Mouse (Mus musculus): ENCODE data around the gene Nell1.

The Nell1 gene

DNA sequence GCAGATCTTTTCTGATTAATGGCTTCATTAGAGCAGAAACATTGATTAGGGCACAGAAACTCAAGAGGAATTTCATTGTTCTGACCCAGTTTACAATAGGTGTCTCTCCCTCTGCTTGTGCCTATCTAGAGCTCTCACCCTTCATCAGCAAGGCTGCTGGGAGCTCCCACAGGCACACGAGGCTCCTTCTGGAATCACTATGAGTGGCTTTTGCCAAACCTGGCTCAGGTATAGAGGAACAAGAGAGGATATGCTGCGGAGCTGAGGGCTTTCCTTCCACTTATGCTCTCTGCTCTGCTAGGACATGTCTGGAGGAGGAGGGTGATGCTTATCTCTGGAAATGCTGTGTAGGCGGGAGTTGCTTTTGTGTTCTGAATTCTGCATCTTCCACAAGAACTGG, 285.4 kb downstream of the Nell1 start:
- no peak for DNase-seq (ENCODE audit: low spot score)

- no peak for DNase-seq (ENCODE audit: low spot score)
Observed at GRCm38 (mm10) chr7:50295508-50295907, 320.8 kb downstream of the Nell1 start.

GRCm38 (mm10) chr7:50338226-50338625, 363.6 kb downstream of the Nell1 start:
- no peak for DNase-seq (ENCODE audit: low spot score)

DNA sequence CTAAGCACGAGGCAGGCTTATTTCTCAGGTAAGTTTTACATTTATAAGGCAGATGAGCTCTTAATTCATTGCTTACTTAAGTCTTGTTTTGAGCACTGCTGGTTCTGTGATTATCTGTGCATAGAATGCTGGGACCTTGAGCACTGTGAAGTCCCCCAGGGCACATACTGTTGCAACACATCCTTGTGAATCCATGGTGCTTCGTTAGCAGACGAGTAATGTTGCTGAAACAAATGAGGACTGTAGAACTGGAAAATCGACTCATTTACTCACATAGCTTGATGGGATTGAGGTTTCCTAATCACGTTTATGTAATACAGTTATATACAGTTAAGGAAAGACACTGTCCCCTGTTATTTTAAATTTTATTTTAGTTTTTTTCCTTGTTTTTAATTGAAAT, 364.1 kb downstream of the Nell1 start:
- no peak for DNase-seq (ENCODE audit: low spot score)

DNA sequence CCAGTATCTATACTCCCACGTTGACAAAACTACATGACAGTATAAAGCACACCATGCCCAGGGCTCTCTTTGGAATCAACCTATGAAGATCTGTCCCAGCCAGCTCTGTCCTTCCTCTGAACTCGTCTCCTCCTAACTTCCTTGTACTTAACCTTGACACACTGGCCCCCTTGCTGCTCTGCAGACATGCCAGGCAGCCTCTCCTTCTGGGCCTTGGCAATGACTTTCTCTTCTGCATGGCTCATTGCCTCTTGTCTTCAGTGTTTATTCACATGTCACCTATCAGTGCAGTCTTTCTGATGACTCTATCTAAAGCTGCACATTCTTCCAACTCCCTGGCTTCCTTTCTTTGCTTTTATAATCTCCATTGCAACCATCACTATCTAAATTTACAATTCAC, 376.9 kb downstream of the Nell1 start:
- no peak for DNase-seq (ENCODE audit: low spot score)

DNA sequence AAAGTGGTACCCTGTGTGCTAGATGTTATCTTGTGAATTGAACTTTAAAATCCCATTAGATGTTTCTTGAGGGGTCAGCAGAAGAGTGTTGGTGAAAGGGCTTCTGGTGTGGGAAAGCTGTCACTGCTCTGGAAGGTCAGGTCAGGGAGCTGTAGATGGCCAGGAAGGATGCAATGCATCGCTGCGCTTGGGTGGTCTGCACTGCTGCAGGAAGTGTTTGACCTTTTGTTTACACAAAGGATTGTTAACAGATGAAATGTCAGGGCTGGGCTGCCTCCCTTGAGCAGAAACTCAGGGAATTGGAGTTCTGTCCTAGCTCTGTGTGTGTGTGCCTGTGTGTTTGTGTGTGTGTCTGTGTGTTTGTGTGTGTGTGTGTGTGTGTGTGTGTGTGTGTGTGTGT, 382.5 kb downstream of the Nell1 start:
- DNase-seq (ENCODE audit: low spot score), result no peak

- no peak for DNase-seq (ENCODE audit: low spot score)
Observed at GRCm38 (mm10) chr7:50362039-50362438, 387.4 kb downstream of the Nell1 start.

DNA sequence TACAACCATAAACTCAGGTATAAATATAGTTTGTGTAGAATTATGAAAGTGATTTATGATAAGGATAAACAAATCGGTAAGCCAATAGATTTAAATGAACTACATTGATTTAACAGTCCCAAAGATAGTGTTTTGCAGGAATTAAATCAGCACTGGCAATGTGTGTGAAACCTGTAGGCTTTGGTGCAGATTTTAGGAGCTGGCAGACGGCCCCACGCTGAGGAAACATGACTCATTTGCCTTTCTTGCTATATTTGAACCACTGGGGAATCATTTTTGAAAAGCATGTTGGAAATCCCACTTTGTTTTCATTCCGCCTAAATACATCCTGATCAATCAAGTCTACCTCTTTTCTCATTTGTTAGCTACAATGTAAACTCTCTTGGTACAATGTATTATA, 400.2 kb downstream of the Nell1 start:
- no peak for DNase-seq (ENCODE audit: low spot score)

- no peak for DNase-seq (ENCODE audit: low spot score)
Observed at GRCm38 (mm10) chr7:50410421-50410820, 435.8 kb downstream of the Nell1 start.

DNA sequence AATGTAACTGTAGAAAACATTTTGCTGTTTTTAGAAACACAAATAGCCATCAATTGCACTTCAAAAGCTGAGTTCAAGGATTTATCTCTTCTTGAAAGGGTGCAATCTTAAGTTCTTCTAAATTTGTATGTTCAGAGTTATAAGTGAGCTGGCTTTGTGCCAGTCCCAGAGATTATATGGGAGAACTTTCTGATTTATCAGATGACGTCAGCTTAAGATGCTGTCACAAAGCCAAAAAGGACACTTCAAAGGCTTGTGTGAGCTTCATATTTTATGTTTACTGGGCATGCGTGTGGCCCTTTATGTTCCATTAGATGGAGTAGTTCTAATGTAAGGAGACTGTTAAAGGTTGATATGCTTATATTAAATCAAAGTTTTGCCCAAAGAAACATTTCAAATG, 445.3 kb downstream of the Nell1 start:
- DNase-seq (ENCODE audit: low spot score), result no peak

GRCm38 (mm10) chr7:50422422-50423195, 447.9 kb downstream of the Nell1 start:
- DNase-seq (ENCODE audit: low spot score), result no peak

- DNase-seq (ENCODE audit: low spot score), result no peak
Observed at GRCm38 (mm10) chr7:50429725-50430124, 455.1 kb downstream of the Nell1 start.

DNA sequence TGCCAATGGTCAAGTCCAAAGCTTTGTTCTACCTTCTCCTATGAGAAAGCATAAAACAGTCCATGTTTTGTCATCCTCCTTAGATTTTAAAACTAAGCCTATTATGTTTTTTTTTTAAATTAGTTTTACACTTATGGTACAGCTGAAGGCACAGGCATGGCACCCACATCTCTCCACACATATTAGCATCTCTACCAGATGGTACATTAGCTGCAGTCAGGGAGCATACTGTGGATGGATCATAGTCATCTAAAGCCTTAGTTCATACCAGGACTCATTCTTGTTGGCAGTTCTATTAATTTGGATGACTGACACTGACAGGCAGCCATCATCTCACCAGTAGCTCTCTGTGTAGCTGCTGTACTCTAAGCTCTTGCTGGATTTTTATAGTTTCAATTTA, 466.6 kb downstream of the Nell1 start:
- DNase-seq (ENCODE audit: low spot score), result no peak

GRCm38 (mm10) chr7:50447316-50447715, 472.7 kb downstream of the Nell1 start:
- no peak for DNase-seq (ENCODE audit: low spot score)

DNA sequence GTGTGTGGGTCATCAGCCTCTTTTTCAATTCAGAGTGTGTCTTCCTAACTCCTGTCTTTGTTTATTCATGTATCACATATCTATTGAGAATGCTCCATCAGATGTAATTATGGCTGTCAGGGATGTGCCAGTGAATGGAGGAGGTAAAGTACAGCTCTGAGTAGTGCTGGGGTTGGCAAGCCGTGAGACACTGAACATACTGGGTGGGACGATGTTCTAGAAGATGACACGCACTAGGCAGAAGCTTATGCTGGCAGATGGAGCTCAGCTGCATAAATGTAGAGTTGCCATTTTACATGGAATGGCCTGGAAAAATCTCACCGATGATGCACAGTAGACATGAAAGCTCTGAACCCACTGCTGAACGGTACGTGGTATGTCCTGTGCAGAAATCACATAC, 493.1 kb downstream of the Nell1 start:
- DNase-seq (ENCODE audit: low spot score), result no peak

- DNase-seq (ENCODE audit: low spot score), result no peak
Observed at GRCm38 (mm10) chr7:50470555-50470954, 495.9 kb downstream of the Nell1 start.

- DNase-seq (ENCODE audit: low spot score), result no peak
Observed at GRCm38 (mm10) chr7:50482011-50482410, 507.3 kb downstream of the Nell1 start.

DNA sequence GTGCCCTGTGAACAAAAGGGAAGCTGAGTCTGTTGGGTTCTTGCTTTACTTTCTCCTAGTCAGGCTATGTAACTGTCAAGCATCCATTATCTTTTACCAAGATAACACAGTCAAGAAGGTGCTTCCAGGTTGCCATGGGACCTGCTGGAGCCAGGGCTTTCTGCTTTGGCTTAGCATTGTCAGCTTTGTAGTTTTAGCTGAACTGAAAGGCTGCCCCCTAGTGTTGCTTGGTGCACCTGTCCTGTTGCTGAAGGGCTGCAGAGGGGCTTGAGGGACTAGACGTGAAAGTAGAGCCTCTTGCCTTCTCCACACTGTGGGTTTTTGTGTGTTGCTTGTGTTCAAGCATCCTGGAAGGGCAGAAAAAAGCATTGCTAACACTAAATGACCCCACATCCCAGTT, 510.6 kb downstream of the Nell1 start:
- no peak for DNase-seq (ENCODE audit: low spot score)

- no peak for DNase-seq (ENCODE audit: low spot score)
Observed at GRCm38 (mm10) chr7:50486884-50487420, 512.3 kb downstream of the Nell1 start.

DNA sequence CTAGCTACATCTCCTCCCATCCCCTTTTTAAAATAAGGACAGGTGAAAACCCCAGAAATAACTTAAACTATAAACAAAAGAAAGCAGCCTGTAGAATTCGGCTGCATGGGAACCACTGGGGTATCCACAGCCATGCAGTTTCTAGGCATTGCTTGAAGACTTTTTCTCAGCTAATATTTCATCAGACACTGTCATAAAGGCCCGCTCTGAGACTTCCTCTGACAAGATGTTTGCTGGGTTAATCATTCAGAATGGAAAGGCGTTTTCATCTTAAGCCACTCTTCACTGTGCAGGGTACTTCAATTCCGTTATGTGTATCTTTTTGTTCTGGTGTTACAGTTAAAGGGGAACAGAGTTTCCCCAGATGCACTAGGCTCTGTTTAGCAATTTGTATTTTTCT, 526.9 kb downstream of the Nell1 start:
- DNase-seq (ENCODE audit: low spot score), result no peak

GRCm38 (mm10) chr7:50507047-50507446, 532.4 kb downstream of the Nell1 start:
- no peak for DNase-seq (ENCODE audit: low spot score)

DNA sequence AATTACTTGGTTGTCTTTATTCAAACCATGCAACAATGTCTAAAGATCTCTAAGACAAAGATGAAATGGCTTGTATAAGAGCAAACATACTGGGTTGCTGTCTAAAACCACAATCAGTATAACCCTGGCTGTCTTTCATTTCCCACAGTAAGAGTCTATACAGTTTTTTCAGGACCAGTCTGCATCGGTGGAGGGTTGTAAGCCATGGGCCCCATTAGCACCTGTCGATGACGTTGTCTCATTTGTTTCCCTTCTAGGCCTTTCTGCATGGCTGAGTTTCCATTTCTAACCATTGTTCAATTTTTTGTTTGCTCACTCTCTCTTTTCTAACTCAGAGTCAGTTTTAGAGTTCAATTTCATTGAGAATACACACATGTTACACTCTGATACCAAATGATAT, 540.2 kb downstream of the Nell1 start:
- no peak for DNase-seq (ENCODE audit: low spot score)

DNA sequence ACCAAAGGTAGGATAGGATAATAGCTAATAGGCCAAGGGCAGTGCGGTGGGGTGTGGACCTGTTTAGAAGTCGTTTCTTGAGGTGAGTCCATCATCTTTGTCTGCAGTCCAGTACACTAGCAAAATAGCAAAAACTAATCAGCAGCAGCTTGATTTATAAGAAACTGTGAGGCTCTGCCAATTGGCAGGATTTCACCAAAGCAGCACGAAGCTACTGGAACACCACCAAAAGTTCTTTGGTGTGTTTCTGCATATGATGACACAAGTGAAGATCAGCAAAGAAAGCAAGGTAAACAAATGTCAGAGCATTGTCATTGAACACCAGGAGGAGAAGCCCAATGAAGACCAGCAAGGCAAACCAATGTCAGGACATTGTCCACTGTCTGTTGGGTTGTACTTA, 542.0 kb downstream of the Nell1 start:
- no peak for DNase-seq (ENCODE audit: low spot score)

- DNase-seq (ENCODE audit: low spot score), result no peak
Observed at GRCm38 (mm10) chr7:50543373-50543772, 568.7 kb downstream of the Nell1 start.
